Mouse (Mus musculus) urinary bladder, postnatal 36 days (tissue): ENCODE measurements around the gene Kirrel2.
"Not testable (repeated sequence)": the region's sequence is repeated elsewhere in the genome, so short reads cannot be mapped to it uniquely, and the experiment has no call there.

Experiments
- DNase-seq, 2 experiments: peaks; one replicate each; pipeline ENCODE4 v3.0.0; 2022; ENCODE audit warnings: low spot score in 2 of 2, mixed read lengths in 1 of 2

Gene Kirrel2

GRCm38 (mm10) chr7:30457629-30458330 is at the start of gene Kirrel2, which contains the start of gene Nphs1:
TSS of gene Kirrel2 (minus strand) at chr7:30457690.
TSS of gene Nphs1 (plus strand) at chr7:30458315.
- no peak for DNase-seq

GRCm38 (mm10) chr7:30501159-30501558 is 43.7 kb upstream of the Kirrel2 start:
- not testable (repeated sequence) for DNase-seq

GRCm38 (mm10) chr7:30495506-30496042 is 38.1 kb upstream of the Kirrel2 start:
- not testable (repeated sequence) for DNase-seq

DNA sequence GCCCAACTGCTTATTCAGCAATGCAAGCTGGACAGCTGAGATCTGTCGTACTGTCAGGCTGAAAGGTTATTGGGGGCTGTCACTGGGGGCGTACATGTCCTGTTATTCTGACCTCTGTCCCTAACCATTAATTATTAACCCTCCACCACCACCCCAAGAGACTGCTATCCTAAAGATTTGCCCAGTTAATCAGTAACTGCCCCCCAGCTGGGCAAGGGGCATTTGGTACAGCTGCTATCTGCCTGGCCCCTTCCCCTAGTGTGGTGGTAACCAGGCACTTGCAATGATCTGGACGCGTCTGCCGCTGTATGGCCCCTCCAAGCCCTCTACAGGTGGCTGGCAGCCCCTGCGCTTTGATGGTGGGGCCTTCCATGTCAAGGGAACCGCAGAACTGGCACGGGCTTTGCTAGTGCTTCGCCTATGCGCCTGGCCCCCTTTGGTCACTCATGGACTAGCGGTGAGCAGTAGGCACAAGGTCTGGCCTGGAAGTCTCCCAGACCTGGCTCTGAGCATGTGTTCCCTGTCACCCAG is 36.0 kb upstream of the Kirrel2 start, which contains the start of gene Prodh2:
Gene Prodh2 (plus strand): TSS at position 222 of the 531 bp plus-strand sequence.
- DNase-seq = no peak

DNA sequence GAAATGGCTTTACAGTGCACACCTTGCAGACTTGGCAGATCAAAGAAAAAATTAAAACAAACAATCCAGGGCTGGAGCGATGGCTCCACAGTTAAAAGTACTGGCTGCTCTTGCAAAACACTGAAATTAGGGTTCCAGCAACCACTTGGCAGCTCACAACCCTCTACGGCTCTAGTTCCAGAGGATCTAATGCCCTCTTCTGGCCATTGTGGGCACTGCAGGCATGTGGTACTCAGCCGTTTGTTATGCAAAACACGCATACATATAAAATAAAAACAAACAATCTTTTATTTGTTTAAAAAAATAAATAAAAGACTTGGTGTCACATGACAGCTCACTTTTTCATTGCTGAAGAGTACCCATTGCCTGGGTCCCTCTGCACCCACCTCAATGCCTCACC is 35.3 kb upstream of the Kirrel2 start:
- DNase-seq = peak; percentile 48 to 76

- no peak for DNase-seq
These were observed 33.4 kb upstream of the Kirrel2 start for GRCm38 (mm10) chr7:30490957-30491307.

GRCm38 (mm10) chr7:30490251-30490956 is 32.9 kb upstream of the Kirrel2 start:
- DNase-seq = peak in 1 of 2 experiments; percentile 12

DNA sequence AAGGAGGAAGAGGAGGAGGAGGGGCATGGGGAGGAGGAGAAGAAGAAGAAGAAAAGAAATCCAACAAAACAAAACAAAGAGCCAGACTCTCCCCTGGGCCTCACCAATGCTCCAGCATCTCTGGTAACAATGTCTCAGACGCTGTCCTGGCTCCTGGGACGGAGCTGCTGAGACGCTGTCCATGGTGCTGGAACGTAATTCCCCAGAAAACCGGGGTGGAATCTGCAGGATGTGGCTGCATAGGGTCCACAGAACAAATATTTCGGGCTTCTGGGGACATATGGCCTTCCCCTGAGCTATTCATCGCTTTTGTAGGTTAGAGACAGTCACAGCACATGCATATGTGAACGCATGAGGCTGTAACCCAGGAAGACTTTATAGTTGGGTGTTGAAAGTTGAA is 26.8 kb upstream of the Kirrel2 start:
- no peak for DNase-seq

DNA sequence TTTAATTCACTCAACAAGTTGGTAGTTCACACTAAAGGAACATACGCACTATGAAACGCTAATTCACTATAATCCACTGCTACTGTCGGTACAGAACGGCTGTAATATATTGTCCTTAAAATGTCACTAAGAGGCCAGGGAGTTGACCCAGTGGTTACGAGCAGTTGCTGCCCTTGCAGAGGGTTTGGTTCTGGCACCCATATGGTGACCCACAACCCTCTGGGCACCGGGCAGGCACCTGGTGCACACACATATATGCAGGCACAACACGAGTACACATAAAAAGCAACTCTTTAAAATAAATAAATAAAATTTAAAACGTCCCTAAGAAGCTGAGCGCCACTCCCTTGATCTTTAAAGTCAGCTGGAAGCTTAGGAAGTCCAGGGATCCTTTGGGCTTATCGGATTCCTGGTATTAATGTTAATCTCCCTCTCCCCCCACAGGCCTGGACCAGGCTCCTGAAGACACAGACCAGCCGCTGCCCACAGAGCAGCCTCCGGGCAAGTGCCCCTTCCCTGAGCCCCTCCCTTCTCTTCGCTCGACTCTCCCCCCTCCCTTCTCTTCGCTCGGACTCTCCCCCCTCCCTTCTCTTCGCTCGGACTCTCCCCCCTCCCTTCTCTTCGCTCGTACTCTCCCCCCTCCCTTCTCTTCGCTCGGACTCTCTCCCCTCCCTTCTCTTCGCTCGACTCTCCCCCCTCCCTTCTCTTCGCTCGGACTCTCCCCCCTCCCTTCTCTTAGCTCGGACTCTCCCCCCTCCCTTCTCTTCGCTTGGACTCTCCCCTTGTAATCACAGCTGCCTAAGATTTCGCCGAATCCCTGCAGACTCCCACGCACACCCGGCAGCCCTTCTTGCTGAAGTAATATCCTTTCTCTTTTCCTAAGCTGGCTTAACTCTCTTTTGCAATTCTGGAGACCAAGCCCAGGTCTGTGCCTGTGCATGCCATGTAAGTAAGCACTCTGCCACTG is 20.2 kb upstream of the Kirrel2 start:
- DNase-seq = no peak

GRCm38 (mm10) chr7:30476136-30476535 is 18.6 kb upstream of the Kirrel2 start:
- not testable (repeated sequence) for DNase-seq

GRCm38 (mm10) chr7:30474999-30475398 is 17.5 kb upstream of the Kirrel2 start:
- DNase-seq = no peak

DNA sequence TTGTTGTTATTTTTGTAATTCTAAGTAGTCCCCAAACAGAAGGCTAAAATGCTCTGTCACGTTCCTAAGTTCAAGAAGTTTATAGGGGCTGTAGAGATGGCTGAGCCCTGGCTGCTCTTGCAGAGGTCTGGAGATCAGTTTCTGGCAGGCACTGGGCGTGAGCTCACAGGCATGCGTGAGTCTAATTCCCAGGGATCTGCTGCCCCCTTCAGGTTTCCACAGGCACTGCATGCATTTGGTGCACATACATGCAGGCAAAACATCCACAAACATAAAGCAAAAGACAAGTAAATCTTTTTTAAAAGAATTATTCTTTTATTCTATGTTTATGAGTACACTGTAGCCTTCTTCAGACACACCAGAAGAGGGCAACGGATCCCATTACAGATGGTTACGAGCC is 14.9 kb upstream of the Kirrel2 start:
- no peak for DNase-seq

- no peak for DNase-seq
These were observed 7.4 kb upstream of the Kirrel2 start for GRCm38 (mm10) chr7:30464816-30465300.

GRCm38 (mm10) chr7:30463996-30464395 is 6.5 kb upstream of the Kirrel2 start:
- DNase-seq = no peak

DNA sequence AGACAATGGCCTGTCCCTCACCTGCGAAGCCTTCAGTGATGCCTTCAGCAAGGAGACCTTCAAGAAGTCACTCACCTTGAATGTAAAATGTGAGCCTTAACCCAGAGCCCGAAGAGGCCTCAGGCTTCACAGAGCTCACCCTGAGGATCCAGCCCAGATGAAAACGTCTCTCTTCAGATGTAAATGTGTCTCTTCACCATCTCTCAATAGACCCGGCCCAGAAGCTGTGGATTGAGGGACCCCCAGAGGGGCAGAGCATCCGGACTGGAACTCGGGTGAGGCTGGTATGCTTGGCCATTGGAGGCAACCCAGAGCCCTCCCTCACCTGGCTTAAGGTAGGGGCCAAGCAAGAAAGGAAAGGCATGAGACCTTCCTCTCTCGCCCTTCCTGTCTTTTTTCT is 6.1 kb upstream of the Kirrel2 start:
- DNase-seq = no peak

DNA sequence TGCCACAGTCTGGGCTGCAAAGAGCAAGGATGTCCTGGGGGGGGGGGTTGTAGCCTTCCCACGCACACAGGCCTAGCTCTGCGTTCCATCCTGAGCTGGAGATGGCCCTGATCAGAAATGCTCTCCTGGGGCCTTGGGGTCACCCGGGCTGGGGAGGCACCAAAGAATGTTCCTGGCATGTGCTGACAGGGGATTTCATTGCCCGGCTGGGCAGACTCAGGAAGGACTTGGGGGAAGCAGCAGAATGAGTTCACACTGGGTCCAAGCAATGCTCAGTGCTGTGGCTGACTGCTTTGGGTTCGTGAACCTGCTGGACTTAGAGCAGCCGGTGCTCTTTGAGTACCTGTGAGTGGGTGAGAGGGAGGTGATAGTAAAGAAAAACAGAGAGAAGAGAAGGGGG is 2.0 kb upstream of the Kirrel2 start:
- no peak for DNase-seq

DNA sequence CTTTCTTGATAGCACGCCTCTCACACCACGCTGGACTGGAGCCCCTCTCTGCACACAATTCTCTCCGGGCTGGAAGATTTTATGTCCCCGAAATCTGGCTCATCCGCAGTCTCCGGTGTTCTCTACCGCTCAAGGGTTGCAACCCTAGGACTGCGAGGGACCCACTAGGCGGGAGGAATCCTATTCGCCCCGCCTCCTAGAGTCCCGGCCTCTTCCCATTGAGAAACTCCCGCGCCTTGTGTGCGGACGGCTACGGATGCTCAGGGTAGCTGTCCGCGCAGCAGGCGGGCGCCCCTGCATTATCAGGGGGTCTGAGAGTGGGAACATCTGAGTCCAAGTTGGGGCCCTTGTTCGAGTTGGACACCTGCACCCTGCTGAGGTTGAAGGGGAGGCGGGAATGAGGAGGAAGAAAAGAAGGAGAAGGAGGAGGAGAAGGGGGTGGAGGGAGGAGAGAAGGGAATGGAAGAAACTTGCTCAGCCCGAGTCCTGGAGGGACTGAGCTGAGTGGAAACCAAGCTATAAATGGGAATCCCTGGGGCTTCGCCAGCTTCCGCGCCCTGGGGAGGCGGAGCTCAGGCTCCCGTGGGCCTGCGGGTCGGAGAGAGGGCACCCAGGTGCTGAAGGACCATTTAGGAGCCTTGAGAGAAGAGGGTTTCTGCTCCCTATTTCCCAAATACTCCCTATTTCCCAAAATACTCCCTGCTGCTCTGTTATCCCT is 420 bp downstream of the Kirrel2 start:
- no peak for DNase-seq

DNA sequence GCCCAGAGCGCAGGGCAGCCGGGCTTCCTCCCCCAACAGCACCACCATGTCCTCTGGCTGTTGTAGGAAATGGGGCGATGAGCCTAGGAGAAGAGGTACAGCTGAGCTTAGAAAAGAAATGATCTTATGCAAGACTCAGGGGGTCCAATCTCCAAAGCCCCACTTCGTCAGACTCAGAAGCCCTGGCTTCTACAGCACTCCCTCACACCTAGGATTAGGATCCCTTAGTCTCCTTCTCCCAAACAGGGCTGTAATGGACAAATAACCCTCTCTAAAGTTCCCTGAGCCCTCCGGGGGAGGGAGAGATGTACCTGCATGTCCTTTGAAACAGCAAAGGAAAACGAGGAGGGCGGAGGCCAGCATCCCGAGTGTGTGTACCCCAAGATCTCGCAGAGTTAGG is 1.0 kb downstream of the Kirrel2 start:
- DNase-seq = no peak

- DNase-seq = no peak
These were observed 3.2 kb downstream of the Kirrel2 start for GRCm38 (mm10) chr7:30454259-30454658.

GRCm38 (mm10) chr7:30453766-30454165 is 3.7 kb downstream of the Kirrel2 start:
- peak in 1 of 2 experiments; percentile 27 for DNase-seq

DNA sequence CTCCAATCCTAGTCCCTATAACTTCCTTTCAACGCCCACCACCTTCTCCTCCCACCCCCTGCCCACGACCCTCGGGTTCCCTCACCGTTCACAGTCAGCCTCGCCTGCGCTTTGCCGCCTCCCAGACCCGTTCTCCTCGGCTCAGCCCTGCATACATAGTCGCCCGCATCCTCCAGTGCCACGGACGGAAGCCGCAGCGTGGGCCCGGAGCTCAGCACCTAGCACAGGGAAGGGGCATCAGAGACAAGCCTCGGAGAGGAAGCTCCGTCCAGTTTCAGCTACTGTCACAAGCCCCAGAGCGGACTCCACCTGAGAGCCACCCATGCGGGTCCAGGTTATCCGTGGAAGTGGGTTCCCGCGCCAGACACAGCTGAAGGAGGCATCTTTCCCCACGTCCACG is 4.2 kb downstream of the Kirrel2 start:
- no peak for DNase-seq
